Mouse (Mus musculus): Measurements from ENCODE around the gene Neurog2. TPM values are rescaled to one million over a fixed set of nuclear protein-coding genes. Genes with fewer than 3 reads are reported as not detected.
A peak's percentile ranks its signal among the peaks of the same experiment; 100 is the strongest.

Neurog2 gene
- total RNA-seq (2021): 1 to 10 TPM; 2.4 to 2.8 TPM
- long read RNA-seq, experiment 1, partial matches to known transcripts: 0 of 1 reads
- long read RNA-seq, experiment 1, other reads (novel, unspliced or antisense): 0 of 1 reads
- long read RNA-seq, experiment 2, partial matches to known transcripts: 0 of 5 reads
- long read RNA-seq, experiment 2, other reads (novel, unspliced or antisense): 1 of 5 reads

- peak in 1 of 2 experiments; percentile 27 for DNase-seq (ENCODE audit: low spot score in 2 of 2)
These were observed at the start of gene Neurog2 for GRCm38 (mm10) chr3:127633080-127634032. Gene Neurog2 (plus strand): TSS chr3:127633135.

GRCm38 (mm10) chr3:127597136-127597535 lies 35.8 kb upstream of the Neurog2 start:
- DNase-seq (ENCODE audit: low spot score in 2 of 2): no peak

GRCm38 (mm10) chr3:127608109-127608508 lies 24.8 kb upstream of the Neurog2 start:
- no peak for DNase-seq (ENCODE audit: low spot score in 2 of 2)

GRCm38 (mm10) chr3:127625296-127625695 lies 7.6 kb upstream of the Neurog2 start:
- DNase-seq (ENCODE audit: low spot score in 2 of 2): peak in 1 of 2 experiments; percentile 69

- no peak for DNase-seq (ENCODE audit: low spot score in 2 of 2)
These were observed 7.1 kb upstream of the Neurog2 start for GRCm38 (mm10) chr3:127625701-127626399.

GRCm38 (mm10) chr3:127626524-127626923 lies 6.4 kb upstream of the Neurog2 start:
- no peak for DNase-seq (ENCODE audit: low spot score in 2 of 2)

- DNase-seq (ENCODE audit: low spot score in 2 of 2): no peak
These were observed 5.6 kb upstream of the Neurog2 start for GRCm38 (mm10) chr3:127627151-127627955.

GRCm38 (mm10) chr3:127627956-127628310 lies 5.0 kb upstream of the Neurog2 start:
- no peak for DNase-seq (ENCODE audit: low spot score in 2 of 2)

- no peak for DNase-seq (ENCODE audit: low spot score in 2 of 2)
These were observed 4.4 kb upstream of the Neurog2 start for GRCm38 (mm10) chr3:127628311-127629184.

GRCm38 (mm10) chr3:127630190-127630589 lies 2.7 kb upstream of the Neurog2 start:
- DNase-seq (ENCODE audit: low spot score in 2 of 2): no peak

- DNase-seq (ENCODE audit: low spot score in 2 of 2): no peak
These were observed 2.1 kb upstream of the Neurog2 start for GRCm38 (mm10) chr3:127630735-127631372.

- DNase-seq (ENCODE audit: low spot score in 2 of 2): no peak
These were observed 1.4 kb upstream of the Neurog2 start for GRCm38 (mm10) chr3:127631582-127631981.

- DNase-seq (ENCODE audit: low spot score in 2 of 2): peak in 1 of 2 experiments; percentile 32
These were observed 404 bp upstream of the Neurog2 start for GRCm38 (mm10) chr3:127632531-127632930.

GRCm38 (mm10) chr3:127634101-127634983 lies 1.4 kb downstream of the Neurog2 start:
- peak; percentile 63 to 74 for DNase-seq (ENCODE audit: low spot score in 2 of 2)

GRCm38 (mm10) chr3:127634984-127635349 lies 2.0 kb downstream of the Neurog2 start:
- no peak for DNase-seq (ENCODE audit: low spot score in 2 of 2)

- DNase-seq (ENCODE audit: low spot score in 2 of 2): no peak
These were observed 7.2 kb downstream of the Neurog2 start for GRCm38 (mm10) chr3:127639875-127640761.

All from layer of hippocampus, postnatal 14 days (tissue).